Mouse (Mus musculus) limb, embryonic 13.5 days (tissue): ENCODE results near the gene Rho. TPM values are rescaled to one million over a fixed set of nuclear protein-coding genes. Genes with fewer than 3 reads are reported as not detected.

Experiments used
- ATAC-seq: fragments of 200-750 bp; cut with Nextera tagmentation; 2 replicates; pipeline ENCODE4 v1.8.0; 2017; ENCODE audit warnings: low read depth, moderate number of reproducible peaks, moderate TSS enrichment; ENCODE audit not compliant: low FRiP score
- H3K27ac ChIP-seq: fragments of 300-500 bp; sonication (generic); 2 replicates; pipeline ENCODE4 v1.5.1; 2015; ENCODE audit warnings: inconsistent platforms, mild to moderate bottlenecking, moderate library complexity
- H3K27me3 ChIP-seq: fragments of 300-500 bp; sonication (generic); 2 replicates; pipeline ENCODE4 v1.6.1; 2015; ENCODE audit warnings: mild to moderate bottlenecking, inconsistent platforms
- H3K36me3 ChIP-seq: fragments of 300-500 bp; sonication (generic); 2 replicates; pipeline ENCODE4 v1.6.1; 2015; ENCODE audit warnings: inconsistent platforms, mild to moderate bottlenecking, moderate library complexity
- H3K4me1 ChIP-seq: fragments of 300-500 bp; sonication (generic); 2 replicates; pipeline ENCODE4 v1.6.1; 2015; ENCODE audit warnings: inconsistent platforms
- H3K4me2 ChIP-seq: fragments of 300-500 bp; sonication (generic); replicated peaks from 2 replicates; pipeline ENCODE4 v1.6.1; 2015; ENCODE audit warnings: inconsistent platforms, mild to moderate bottlenecking, moderate library complexity
- H3K4me3 ChIP-seq: fragments of 300-500 bp; sonication (generic); 2 replicates; pipeline ENCODE4 v1.5.1; 2015; ENCODE audit warnings: moderate library complexity, mild to moderate bottlenecking, inconsistent platforms
- H3K9ac ChIP-seq: fragments of 300-500 bp; sonication (generic); 2 replicates; pipeline ENCODE4 v1.6.1; 2015; ENCODE audit warnings: mild to moderate bottlenecking, inconsistent platforms
- H3K9me3 ChIP-seq: fragments of 300-500 bp; sonication (generic); 2 replicates; pipeline ENCODE4 v1.6.1; 2016; ENCODE audit warnings: inconsistent platforms
- WGBS: fragments of 180-500 bp; shearing (Covaris S2); methylation state at CpG from one replicate; pipeline ENCODE4 v1.1.7; 2015; 5-methylcytosine and 5-hydroxymethylcytosine counted together
- polyA plus RNA-seq: library from polyadenylated mRNA; unstranded; fragments of >200 nt; fragmentation: Nextera tagmentation; extraction: Ambion mirVana; gene quantifications from 2 replicates; pipeline ENCODE4 v1.2.1, GENCODE M21; 2015

Rho gene
- polyA plus RNA-seq, 1 experiment from 2014 or later: 0.20 TPM

DNA sequence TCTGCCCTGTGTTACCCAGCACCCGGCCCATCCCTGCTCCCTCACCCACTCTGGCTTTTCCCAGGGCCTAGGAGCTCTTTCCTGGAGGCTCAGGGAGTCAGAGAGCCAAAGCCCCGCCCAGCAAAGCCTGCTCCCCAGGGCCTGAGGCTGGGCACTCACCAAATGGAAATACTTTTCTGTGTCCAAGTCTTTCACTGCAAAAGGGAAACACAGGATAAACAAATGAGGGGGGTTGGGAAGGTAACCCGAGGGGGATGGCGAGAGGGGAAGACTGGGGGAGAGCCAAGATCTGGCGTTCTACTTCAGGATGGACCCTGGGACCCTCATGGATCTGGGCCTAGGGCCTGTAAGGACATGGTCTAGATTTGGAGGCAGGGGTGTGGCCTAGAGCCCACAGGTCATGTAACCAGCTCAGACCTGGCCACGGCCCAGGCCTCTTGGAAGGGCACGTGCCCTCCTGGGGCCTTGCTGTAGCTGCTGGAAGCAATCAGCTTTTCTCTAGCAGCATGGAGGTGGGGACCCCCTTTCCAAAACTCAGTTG lies 27.7 kb downstream of the Rho start:
- Histone ChIP-seq H3K4me3 (no peak overlapping the region), H3K27ac (no peak overlapping the region), H3K4me1 (peaks cover 41% of the 10 kb centered on the region), H3K27me3 (peaks cover 9% of the 10 kb centered on the region), H3K9ac (no peak overlapping the region), H3K4me2 (no peak overlapping the region), H3K9me3 (no peaks in the 10 kb centered on the region), H3K36me3 (no peaks in the 10 kb centered on the region; the same call in 1 of the 2 replicates)
- WGBS: 66% methylated on average over 7 of the region's 7 CpGs
- ATAC-seq: no peak

DNA sequence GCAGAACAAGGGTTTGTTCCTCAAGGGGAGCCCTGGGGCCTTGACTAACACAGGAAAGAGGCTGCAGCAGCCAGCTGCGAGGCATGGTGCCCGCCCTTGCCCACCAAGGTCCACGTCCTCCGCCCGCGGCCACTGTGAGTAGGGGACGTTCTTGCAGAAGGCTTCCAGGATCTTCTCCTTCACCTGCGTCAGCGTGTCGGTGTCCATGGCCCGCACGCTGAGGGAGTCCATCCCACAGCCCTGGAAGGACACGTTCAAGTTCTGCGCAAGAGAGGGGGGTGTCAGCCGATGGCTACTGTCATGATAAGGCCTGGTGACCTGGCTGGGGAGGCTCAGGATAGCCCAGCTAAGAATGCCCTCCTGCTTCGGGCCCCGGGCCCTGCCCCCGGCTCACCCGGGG lies 28.8 kb downstream of the Rho start:
- Histone ChIP-seq H3K9me3 (no peaks in the 10 kb centered on the region), H3K4me1 (peaks cover 30% of the 10 kb centered on the region), H3K36me3 (peaks cover under 1% of the 10 kb centered on the region; the same call in 1 of the 2 replicates), H3K27ac (no peak overlapping the region), H3K4me3 (no peak overlapping the region), H3K9ac (no peak overlapping the region), H3K27me3 (peaks cover 9% of the 10 kb centered on the region), H3K4me2 (no peak overlapping the region)
- no peak for ATAC-seq
- 91% methylated on average over 19 of the region's 19 CpGs for WGBS

DNA sequence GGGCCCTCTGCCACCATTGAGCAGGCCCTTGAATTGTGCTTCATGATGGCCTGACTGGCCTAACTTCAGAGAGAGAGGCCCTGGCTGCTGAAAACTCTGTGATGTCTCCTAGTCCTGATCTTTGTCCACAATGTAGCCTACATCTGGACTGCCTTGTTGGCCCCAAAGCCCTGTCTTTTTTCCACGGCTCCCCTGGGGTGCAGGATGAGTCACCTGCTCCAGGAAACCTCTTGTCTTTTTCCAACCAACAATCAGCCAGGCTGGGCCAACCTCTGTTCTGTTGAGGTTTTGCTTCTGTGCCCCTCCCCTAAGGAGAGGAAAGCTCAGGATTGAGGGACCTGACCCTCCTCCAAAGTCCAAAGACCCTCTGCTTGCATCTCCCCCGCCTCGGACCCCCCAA lies 30.2 kb downstream of the Rho start:
- H3K27ac ChIP-seq: no peak overlapping the region
- WGBS: 91% methylated on average over 3 of the region's 3 CpGs
- H3K4me1 ChIP-seq: peaks cover 26% of the 10 kb centered on the region
- H3K4me2 ChIP-seq: no peak overlapping the region
- H3K27me3 ChIP-seq: peaks cover 9% of the 10 kb centered on the region
- peaks cover 12% of the 10 kb centered on the region for H3K36me3 ChIP-seq
- no peaks in the 10 kb centered on the region for H3K9me3 ChIP-seq
- no peak overlapping the region for H3K9ac ChIP-seq
- no peak for ATAC-seq
- no peak overlapping the region for H3K4me3 ChIP-seq

DNA sequence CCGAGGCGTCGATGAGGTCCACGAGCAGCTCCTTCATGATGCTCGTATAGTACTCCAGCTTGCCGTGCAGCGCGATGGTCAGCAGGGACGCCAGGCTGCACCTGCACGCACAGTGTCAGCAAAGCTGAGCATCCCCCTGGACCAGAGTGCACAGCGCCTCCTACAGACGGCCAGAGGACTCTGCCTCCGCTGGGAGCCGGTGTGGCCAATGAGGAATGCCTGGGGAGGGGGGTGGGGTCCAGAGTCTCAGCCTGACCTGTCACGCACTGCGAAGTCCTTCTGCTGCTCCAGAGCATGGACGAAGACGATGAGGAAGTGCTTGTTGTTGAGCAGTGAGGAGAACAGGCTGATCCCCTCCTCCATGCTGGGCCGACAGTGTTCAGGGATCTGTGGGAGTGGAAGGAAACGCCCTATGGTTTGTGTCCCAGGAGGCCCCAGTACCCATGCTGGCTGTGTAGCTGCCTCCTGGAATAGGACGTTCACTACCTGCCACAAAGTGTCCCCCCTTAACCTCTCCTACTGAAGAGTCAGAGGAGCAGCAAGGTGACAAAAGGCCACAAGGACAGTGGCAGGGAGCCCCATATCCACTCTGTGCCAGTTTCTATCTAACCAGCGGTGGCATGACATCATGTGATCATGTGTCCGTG lies 31.0 kb downstream of the Rho start:
- no peak overlapping the region for H3K4me2 ChIP-seq
- no peak overlapping the region for H3K4me3 ChIP-seq
- H3K27ac ChIP-seq: no peak overlapping the region
- peaks cover 13% of the 10 kb centered on the region for H3K36me3 ChIP-seq
- 39% methylated on average over 23 of the region's 23 CpGs for WGBS
- H3K9ac ChIP-seq: no peak overlapping the region
- no peaks in the 10 kb centered on the region for H3K9me3 ChIP-seq
- peaks cover 18% of the 10 kb centered on the region for H3K4me1 ChIP-seq
- ATAC-seq: no peak
- peaks cover 9% of the 10 kb centered on the region for H3K27me3 ChIP-seq

DNA sequence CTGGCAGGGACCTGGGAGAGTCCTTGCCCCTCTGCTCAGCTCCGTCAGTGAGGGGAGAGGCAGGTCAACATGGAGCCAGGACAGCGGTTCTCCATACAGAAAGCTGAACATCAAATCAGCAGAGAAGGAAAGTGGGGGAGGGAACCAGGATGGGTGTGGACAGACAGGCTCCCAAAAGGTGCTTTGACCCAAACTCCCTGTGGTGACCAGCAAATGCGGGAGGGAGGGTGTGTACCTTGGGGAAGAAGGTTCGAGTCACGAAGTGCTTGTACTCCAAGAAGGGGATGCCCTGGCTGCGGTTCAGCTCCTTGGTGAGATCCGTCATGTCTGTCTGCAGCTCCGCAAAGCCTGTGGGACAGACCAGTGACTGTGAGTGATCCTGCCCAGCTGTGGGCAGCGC lies 32.1 kb downstream of the Rho start:
- Histone ChIP-seq H3K4me2 (no peak overlapping the region), H3K27me3 (peaks cover 9% of the 10 kb centered on the region), H3K4me1 (peaks cover 15% of the 10 kb centered on the region), H3K4me3 (no peak overlapping the region), H3K27ac (no peak overlapping the region), H3K9ac (no peak overlapping the region), H3K9me3 (no peaks in the 10 kb centered on the region), H3K36me3 (peaks cover 13% of the 10 kb centered on the region)
- ATAC-seq: no peak
- 70% methylated on average over 9 of the region's 9 CpGs for WGBS

DNA sequence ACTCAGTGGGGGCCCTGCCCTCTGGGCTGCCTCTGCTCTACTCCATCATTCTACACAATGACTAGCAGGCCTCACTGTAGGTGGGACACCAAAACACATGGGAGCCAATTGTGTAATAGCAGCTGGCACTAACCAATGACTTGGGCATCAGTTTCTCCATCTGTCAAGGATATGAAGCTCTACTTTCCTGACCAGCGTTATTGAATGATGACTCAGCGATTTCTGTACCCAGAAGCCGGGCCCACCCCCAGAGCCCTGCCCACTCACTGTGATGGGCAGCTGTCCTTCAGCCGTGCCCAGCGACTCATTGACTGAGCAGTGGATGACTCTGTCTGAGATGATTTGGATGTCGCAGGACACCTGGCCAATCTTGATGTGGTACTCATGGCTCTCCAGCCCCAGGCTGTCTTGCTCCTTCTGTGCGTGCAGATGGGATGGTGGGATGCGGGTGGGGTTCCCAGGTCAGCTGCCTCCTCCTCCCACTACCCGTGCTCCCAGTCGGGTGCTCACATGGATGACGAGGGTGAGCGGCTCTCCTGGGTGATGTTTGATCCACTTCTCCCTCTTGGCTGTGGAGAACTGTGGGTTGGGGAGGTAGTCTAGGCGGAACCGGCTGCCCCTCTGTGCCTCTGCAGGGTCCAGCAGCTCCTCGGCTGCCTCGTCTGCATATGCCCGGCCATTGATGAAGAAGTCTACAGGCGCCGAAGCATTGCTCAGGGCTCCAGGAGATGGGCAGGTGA lies 34.8 kb downstream of the Rho start:
- H3K27me3 ChIP-seq: peaks cover 9% of the 10 kb centered on the region
- peaks cover 25% of the 10 kb centered on the region for H3K4me1 ChIP-seq
- no peak overlapping the region for H3K9ac ChIP-seq
- H3K9me3 ChIP-seq: no peaks in the 10 kb centered on the region
- peaks cover 13% of the 10 kb centered on the region for H3K36me3 ChIP-seq
- H3K27ac ChIP-seq: no peak overlapping the region
- 94% methylated on average over 19 of the region's 19 CpGs for WGBS
- H3K4me3 ChIP-seq: no peak overlapping the region
- H3K4me2 ChIP-seq: no peak overlapping the region
- ATAC-seq: no peak

DNA sequence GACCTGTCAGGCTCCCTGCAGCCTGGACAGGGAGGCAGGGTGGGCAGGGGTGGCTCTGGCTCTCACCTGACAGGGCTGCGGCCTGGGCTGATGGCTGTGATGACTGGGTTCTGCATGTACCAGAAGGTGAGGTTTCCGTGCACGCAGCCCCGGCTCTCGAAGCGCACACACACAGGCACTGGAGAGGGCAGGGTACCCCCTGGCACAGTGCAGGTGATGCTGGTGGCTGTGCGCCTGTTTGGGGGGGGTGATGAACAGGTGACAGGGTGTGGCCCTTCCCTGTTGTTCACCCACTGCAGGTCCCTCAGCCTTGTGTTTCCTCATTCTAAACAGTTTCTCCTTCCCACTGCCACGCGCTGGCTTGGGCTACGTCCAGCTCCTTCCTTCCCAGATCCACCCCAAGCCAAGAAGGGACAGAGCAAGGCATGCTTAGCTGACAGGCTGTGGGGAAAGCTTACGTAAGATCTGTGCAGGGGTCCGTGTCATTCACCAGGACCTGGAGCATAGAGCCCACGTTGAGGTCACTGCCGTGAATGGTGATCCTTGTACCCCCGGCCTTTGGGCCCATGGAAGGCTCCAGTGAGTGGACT lies 35.8 kb downstream of the Rho start:
- H3K4me2 ChIP-seq: no peak overlapping the region
- H3K27me3 ChIP-seq: peaks cover 9% of the 10 kb centered on the region
- H3K4me3 ChIP-seq: no peak overlapping the region
- H3K36me3 ChIP-seq: peaks cover 13% of the 10 kb centered on the region
- no peaks in the 10 kb centered on the region for H3K9me3 ChIP-seq
- WGBS: 94% methylated on average over 15 of the region's 15 CpGs
- no peak for ATAC-seq
- no peak overlapping the region for H3K27ac ChIP-seq
- no peak overlapping the region for H3K9ac ChIP-seq
- peaks cover 35% of the 10 kb centered on the region for H3K4me1 ChIP-seq

DNA sequence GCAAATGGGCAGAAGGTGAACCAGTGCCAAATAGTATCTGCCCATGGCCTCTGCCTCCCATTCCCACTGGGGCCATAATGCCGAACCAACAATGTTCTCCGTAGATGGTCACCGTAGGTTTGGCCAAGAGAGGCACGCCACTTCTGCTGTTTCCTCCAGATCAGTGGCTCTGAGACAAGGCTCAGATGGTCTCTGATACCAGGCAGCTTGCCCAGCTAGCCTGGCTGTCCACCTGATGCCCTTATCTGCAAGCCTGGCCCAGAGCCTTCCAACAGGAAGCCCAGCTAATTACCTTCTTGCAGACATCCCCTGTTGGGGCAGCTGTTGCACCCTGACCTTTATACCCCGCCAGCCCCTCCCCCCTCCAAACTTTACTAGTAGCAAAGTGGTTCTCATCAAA lies 36.5 kb downstream of the Rho start:
- Histone ChIP-seq H3K4me2 (no peak overlapping the region), H3K27me3 (peaks cover 9% of the 10 kb centered on the region), H3K9ac (no peak overlapping the region), H3K36me3 (peaks cover 13% of the 10 kb centered on the region), H3K9me3 (no peaks in the 10 kb centered on the region), H3K4me3 (no peak overlapping the region), H3K4me1 (peaks cover 42% of the 10 kb centered on the region), H3K27ac (no peak overlapping the region)
- WGBS: 71% methylated on average over 5 of the region's 5 CpGs
- no peak for ATAC-seq

DNA sequence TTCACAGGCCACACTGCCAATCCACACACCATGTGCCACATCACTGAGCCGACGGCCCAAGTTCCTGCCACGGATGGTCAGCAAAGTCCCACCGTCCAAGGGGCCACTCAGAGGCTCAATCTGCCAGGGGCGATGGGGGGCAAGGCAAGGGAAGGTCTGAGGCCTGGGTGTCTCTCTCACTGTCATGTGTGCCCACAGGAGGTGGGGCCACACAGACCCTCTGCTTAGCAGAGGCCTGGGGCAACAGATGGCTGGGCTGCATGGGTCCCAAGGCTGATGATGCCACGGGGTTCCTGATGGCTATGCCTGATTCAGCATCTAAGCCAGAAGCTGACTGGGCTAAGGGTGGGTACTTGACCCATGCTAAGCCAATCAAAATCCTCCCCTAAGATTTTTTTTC lies 37.2 kb downstream of the Rho start:
- peaks cover 13% of the 10 kb centered on the region; the same call in 1 of the 2 replicates for H3K36me3 ChIP-seq
- no peaks in the 10 kb centered on the region for H3K9me3 ChIP-seq
- no peak for ATAC-seq
- H3K27me3 ChIP-seq: peaks cover 5% of the 10 kb centered on the region
- no peak overlapping the region for H3K9ac ChIP-seq
- no peak overlapping the region for H3K4me3 ChIP-seq
- WGBS: 80% methylated on average over 6 of the region's 6 CpGs
- no peak overlapping the region for H3K27ac ChIP-seq
- no peak overlapping the region for H3K4me2 ChIP-seq
- H3K4me1 ChIP-seq: peaks cover 42% of the 10 kb centered on the region

DNA sequence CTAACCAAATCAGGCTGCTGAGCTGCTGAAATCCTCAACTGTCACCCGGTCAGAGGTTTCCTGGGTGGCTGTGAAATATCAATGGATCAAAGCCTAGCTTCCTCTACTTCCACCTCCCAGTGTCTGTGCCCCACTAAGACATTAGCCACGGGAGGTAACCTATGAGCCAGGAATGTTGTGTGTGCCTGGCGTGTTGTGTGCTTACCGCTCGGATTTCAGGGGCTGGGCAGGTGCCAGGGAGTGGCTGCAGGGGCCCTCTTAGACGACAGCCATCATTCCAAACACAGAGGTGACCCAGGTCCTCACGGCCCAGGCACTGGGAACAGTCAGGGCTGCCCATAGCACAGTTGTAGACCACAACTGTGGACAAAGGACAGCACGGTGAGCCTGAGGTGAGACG lies 37.6 kb downstream of the Rho start:
- no peak overlapping the region for H3K27ac ChIP-seq
- ATAC-seq: no peak
- 58% methylated on average over 9 of the region's 9 CpGs for WGBS
- no peak overlapping the region for H3K4me3 ChIP-seq
- no peak overlapping the region for H3K4me2 ChIP-seq
- peaks cover 13% of the 10 kb centered on the region; the same call in 1 of the 2 replicates for H3K36me3 ChIP-seq
- H3K4me1 ChIP-seq: peaks cover 46% of the 10 kb centered on the region
- H3K9me3 ChIP-seq: no peaks in the 10 kb centered on the region
- H3K27me3 ChIP-seq: peaks cover 4% of the 10 kb centered on the region
- no peak overlapping the region; the same call in 1 of the 2 replicates for H3K9ac ChIP-seq

DNA sequence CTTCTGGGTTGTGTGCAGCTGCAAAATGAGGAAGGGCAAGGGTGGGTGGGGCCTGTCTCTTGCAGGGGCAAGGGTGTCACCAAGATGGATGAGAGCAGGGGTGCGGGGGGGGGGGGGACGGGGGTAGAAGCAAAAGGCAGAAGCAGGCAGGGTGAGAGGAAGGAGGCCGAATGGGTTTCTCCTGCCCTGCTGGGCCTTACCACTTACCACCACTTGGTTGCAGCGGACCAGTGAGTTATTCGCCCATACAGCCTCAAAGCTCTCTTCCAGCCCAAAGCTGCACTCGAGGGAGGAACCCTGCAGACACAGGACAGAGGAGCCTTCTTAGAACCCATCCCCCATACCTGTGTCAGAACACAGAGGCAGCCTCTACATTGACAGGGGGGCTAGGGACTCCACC lies 38.4 kb downstream of the Rho start:
- H3K27me3 ChIP-seq: peaks cover 4% of the 10 kb centered on the region; the same call in 1 of the 2 replicates
- 69% methylated on average over 4 of the region's 6 CpGs for WGBS
- no peak overlapping the region for H3K4me2 ChIP-seq
- peaks cover 13% of the 10 kb centered on the region; the same call in 1 of the 2 replicates for H3K36me3 ChIP-seq
- no peak overlapping the region for H3K27ac ChIP-seq
- H3K4me3 ChIP-seq: no peak overlapping the region
- no peaks in the 10 kb centered on the region for H3K9me3 ChIP-seq
- no peak for ATAC-seq
- H3K4me1 ChIP-seq: peaks cover 51% of the 10 kb centered on the region
- no peak overlapping the region for H3K9ac ChIP-seq
